Mouse (Mus musculus) embryonic fibroblast, embryonic 13.5 days (primary cell): Measurements from ENCODE around the gene Ddx56.

ENCODE experiments used
- CTCF ChIP-seq: IDR thresholded peaks from 2 replicates; pipeline ENCODE4 v1.5.1; 2011; ENCODE audit warnings: mild to moderate bottlenecking, control low read depth, low read length, moderate library complexity, borderline replicate concordance; ENCODE audit not compliant: insufficient read depth
- POLR2A ChIP-seq: IDR thresholded peaks from 2 replicates; pipeline ENCODE4 v1.6.1; 2011; ENCODE audit warnings: low read depth, mild to moderate bottlenecking, control low read depth, low read length, moderate library complexity

DNA sequence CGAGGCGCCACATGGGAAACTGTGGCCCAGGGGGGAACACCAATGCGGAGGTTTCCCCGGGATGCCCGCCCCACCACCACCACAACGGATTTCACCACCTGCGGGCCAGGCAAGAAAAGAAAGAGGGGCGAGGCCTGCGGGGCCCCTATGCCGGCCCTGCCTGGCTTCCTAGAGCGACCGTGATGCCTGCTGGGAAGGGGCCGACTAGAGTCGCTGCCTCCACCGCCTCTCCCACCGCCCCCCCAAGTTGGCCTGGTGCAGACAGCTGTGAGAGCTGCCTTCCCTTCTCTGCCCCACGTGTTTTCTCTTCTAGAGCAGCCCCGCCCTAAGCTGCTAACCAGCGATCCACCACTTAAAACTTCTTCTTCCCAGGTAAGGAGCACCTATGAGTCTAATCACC lies 22.9 kb downstream of the Ddx56 start:
- no peak for TF ChIP-seq POLR2A
- TF ChIP-seq CTCF: no peak
